Mouse (Mus musculus) megakaryocyte, embryonic 14.5 days (primary cell): Measurements from ENCODE around the gene As3mt.

Source experiments
- FLI1 ChIP-seq: IDR thresholded peaks from 2 replicates; pipeline ENCODE4 v1.6.1; 2012; ENCODE audit warnings: low read length, inconsistent platforms, mixed read lengths
- GATA1 ChIP-seq: IDR thresholded peaks from 3 replicates; pipeline ENCODE4 v1.6.1; 2012; ENCODE audit warnings: mixed read lengths, low read length, inconsistent platforms, borderline replicate concordance

GRCm38 (mm10) chr19:46762992-46763342 is 55.7 kb downstream of the As3mt start:
- no peak for TF ChIP-seq GATA1
- no peak for TF ChIP-seq FLI1
